Mouse (Mus musculus): ENCODE results near the gene Lrig3. TPM values are rescaled to one million over a fixed set of nuclear protein-coding genes. Genes with fewer than 3 reads are reported as not detected.

Lrig3 gene
- total RNA-seq, 2 experiments from 2014 or later = 1.8 to 2.4 TPM

DNA sequence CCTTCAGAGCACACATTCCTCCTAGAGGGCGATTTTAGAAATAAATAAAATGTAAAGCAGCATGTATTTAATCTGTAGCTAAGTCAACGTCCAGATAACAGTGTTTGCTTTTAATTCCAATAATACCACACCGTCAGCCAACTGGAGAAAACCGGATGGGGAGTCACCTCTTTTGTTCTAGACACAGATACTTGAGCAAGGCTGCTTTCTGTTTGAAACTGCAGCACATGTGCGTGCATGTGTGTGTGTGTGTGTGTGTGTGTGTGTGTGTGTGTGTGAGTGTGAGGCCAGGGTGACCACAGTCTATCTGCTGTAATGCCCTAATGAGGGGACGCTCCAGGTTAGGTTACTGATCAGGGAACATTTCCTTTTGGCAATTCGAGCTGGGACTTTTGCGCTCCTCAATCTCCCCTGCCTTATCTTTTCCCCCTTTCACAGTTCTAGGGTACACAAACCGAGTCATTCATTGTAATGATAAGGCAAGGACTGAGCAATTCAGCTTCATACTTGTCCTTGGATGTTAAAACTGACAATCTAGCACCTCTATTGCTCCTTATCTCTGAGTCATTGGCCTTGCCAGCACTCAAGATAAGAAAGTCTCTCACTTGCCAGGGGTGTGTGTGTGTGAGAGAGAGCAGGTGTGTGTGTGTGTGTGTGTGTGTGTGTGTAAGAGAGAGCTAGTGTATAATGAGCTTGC lies 4.4 kb upstream of the Lrig3 start:
- no peak for ATAC-seq (replicated peaks; ENCODE audit: poor library complexity)

DNA sequence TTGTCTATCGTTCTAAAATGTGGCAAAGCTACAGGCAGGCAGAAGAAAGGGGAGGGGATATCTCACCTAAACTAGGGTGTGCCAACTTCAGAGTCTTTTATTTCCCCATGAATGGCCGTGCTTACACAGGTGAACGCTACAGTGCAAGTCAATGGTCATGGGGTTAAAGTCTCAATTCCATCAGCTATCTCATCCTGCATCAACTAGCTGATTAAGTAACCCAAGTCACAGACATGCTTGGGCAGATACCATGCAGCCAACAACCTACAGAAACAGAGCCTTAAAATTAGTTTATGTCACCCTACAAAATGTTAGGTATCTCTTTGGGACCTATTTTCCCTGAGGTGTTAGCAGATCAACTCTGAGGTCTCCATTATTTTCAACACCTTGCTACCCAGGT lies 1.3 kb upstream of the Lrig3 start:
- ATAC-seq (replicated peaks; ENCODE audit: poor library complexity) = no peak

- ATAC-seq (replicated peaks; ENCODE audit: poor library complexity) = peak; percentile 40
Observed at GRCm38 (mm10) chr10:125966481-125967251, 698 bp downstream of the Lrig3 start.

DNA sequence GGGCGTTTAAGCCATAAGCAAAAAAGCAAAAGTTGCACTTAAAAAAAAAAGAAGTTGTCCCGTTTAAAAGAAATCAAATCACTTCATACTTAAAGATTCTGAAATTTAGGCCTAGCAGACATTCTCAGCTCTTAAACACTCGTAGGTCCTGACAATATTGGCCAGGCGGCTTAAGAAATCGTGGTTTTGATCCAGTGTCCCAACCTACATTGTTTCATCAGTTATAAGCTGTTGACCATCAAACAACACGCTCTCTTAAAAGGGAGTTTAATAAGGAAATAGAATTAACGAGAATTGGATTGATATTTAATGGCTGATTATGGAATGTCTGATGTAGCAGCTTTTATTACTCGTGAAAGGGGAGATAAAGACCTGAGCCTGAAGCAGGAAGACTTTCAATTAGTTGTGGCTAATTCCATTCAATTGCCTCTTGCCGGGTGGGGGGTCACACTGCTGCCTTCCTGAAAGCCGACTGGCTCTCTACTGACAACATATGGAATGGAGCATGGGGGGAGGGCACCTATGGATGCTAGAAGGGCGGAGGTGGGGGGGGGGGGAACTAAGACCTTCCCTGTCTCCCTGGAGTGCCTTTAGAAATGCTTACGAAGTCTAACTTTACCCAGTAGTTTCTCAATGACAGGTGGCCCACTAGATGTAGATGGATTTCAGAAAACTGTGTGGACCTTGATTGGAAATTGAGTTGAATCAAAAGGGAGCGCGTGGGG lies 1.6 kb downstream of the Lrig3 start:
- ATAC-seq (replicated peaks; ENCODE audit: poor library complexity) = no peak

- ATAC-seq (replicated peaks; ENCODE audit: poor library complexity) = no peak
Observed at GRCm38 (mm10) chr10:125968191-125969132, 2.5 kb downstream of the Lrig3 start.

DNA sequence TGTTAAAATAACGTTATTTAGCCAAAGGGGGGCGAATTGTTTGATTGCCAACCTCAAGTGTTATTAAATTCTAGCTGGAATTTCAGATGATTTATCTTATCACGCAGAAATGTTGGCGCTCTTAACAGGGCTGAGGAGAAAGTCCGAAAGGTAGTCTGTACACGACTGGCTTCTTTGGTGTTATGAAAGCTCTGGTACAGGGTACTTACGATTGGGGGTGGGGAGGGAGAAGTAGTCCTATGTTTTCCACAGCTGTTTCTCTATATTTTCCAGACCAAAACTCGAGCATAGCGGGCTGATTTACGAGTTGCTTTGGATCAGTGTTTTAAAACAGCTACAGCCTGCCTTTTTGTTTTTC lies 3.1 kb downstream of the Lrig3 start:
- no peak for ATAC-seq (replicated peaks; ENCODE audit: poor library complexity)

DNA sequence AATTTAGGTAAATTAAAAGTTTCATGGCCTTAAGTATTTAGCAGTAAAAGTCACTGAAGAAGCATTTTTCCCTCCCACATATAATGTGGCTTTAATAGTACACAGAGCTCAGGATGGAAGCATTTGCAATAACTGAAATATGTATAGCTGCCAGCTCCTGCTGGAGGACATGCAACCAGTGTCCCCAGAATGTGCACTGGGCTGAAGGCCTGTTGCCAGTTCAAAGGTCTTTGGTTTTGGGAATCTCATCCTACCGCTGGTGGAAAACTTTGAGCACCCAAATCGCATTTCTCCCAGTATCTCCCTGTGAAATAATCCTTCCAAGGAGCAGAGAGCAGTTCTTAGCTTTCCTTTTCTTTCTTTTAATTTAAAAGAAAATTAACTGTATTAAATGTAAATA lies 4.1 kb downstream of the Lrig3 start:
- ATAC-seq (replicated peaks; ENCODE audit: poor library complexity) = no peak

DNA sequence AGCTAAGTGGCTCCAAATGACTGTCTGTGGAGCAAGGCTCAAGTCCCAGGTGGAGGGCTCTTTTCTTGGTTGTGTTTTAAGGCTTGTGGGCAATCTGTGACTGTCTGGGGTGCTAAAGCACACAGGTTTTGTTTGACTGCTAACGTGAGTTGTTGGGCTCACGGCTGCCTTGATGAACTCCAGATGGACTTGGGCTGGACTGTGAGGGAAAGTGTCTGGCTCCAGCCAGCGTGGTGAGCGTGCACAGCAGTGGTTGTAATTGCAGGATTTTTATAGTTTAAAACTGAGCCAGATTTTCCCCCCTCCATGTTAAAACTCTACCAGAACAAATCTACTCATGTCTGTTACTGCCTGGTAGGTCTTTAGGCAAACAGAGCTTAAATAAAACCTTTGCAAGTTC lies 4.5 kb downstream of the Lrig3 start:
- ATAC-seq (replicated peaks; ENCODE audit: poor library complexity) = no peak

- no peak for ATAC-seq (replicated peaks; ENCODE audit: poor library complexity)
Observed at GRCm38 (mm10) chr10:125973726-125974125, 7.8 kb downstream of the Lrig3 start.

- no peak for ATAC-seq (replicated peaks; ENCODE audit: poor library complexity)
Observed at GRCm38 (mm10) chr10:125981938-125982337, 16.0 kb downstream of the Lrig3 start.

- ATAC-seq (replicated peaks; ENCODE audit: poor library complexity) = no peak
Observed at GRCm38 (mm10) chr10:125984473-125985035, 18.6 kb downstream of the Lrig3 start.

DNA sequence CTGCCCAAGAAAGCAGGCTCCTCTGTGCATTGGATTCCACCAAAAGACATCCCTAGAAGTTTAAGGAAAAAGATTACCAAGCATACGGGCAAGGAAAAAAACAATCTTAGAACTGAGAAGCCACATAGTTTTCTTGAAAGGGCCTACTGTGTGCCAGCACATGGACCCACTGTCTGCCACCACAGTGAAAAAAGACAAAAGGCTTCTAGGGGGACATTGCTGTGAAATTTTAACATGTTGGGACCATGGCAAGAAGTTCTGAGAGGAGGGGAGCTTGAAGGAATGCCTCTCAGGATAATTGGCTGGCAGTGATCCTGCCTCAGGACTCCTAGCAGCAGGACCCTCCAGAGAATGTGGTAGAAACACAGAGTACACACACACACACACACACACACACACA lies 19.8 kb downstream of the Lrig3 start:
- ATAC-seq (replicated peaks; ENCODE audit: poor library complexity) = no peak

GRCm38 (mm10) chr10:125986443-125986842 lies 20.5 kb downstream of the Lrig3 start:
- no peak for ATAC-seq (replicated peaks; ENCODE audit: poor library complexity)

GRCm38 (mm10) chr10:125987307-125987706 lies 21.3 kb downstream of the Lrig3 start:
- ATAC-seq (replicated peaks; ENCODE audit: poor library complexity) = no peak

GRCm38 (mm10) chr10:125988037-125988436 lies 22.1 kb downstream of the Lrig3 start:
- ATAC-seq (replicated peaks; ENCODE audit: poor library complexity) = no peak

GRCm38 (mm10) chr10:125989890-125990289 lies 23.9 kb downstream of the Lrig3 start:
- no peak for ATAC-seq (replicated peaks; ENCODE audit: poor library complexity)

- ATAC-seq (replicated peaks; ENCODE audit: poor library complexity) = no peak
Observed at GRCm38 (mm10) chr10:125990394-125990793, 24.4 kb downstream of the Lrig3 start.

DNA sequence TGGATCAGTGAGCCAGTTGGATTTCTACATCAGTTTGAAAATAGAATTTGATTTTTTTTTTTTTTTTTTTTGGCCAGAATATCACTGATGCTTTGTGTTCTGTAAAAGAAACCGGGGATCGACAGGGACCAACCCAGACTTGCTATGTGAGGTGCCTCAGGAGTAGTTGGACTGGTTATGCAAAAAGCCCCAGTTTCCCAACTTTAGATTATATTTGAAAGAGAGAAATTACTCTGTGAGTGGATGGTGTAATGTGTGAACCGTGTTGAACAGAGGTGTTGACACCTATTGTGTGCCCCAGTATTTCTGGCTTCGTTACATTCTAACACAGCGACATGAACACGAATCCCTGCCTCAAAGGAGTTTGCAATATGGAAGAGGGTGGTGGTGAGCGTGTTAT lies 25.9 kb downstream of the Lrig3 start:
- ATAC-seq (replicated peaks; ENCODE audit: poor library complexity) = no peak

- peak; percentile 100 for ATAC-seq (replicated peaks; ENCODE audit: poor library complexity)
Observed at GRCm38 (mm10) chr10:125994855-125995254, 28.9 kb downstream of the Lrig3 start.

DNA sequence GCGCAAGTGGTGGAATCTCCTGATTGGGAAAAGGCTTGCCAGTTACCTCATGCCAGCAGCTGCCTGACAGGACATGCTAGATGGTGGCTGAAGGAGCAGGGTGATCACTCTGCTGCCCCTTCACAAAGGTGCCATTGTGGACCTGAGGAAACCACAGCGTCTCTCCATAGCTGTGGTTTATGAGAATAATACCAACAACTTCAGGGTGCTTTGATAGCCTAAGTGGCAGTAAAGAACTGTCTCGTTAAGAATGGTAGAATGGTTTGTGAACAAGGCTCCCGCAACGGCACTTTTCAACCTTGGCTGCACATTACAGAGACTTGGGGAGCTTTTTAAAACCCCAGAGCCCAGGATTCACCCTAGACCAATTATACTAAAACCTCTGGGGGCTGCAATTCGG lies 29.7 kb downstream of the Lrig3 start:
- no peak for ATAC-seq (replicated peaks; ENCODE audit: poor library complexity)

Data from megakaryocyte progenitor cell, adult 5-6 weeks (primary cell).